Mouse (Mus musculus) skeletal muscle tissue, postnatal 0 days (tissue): Measurements from ENCODE around the gene Armt1. TPM values are rescaled to one million over a fixed set of nuclear protein-coding genes. Genes with fewer than 3 reads are reported as not detected.

Experiments
- polyA plus RNA-seq: library from polyadenylated mRNA; unstranded; fragments of >200 nt; fragmentation: Nextera tagmentation; extraction: Ambion mirVana; gene quantifications from 2 replicates; pipeline ENCODE4 v1.2.1, GENCODE M21; 2015

Armt1 gene
- polyA plus RNA-seq, result 7.5 and 9.1 TPM in 2 replicates

DNA sequence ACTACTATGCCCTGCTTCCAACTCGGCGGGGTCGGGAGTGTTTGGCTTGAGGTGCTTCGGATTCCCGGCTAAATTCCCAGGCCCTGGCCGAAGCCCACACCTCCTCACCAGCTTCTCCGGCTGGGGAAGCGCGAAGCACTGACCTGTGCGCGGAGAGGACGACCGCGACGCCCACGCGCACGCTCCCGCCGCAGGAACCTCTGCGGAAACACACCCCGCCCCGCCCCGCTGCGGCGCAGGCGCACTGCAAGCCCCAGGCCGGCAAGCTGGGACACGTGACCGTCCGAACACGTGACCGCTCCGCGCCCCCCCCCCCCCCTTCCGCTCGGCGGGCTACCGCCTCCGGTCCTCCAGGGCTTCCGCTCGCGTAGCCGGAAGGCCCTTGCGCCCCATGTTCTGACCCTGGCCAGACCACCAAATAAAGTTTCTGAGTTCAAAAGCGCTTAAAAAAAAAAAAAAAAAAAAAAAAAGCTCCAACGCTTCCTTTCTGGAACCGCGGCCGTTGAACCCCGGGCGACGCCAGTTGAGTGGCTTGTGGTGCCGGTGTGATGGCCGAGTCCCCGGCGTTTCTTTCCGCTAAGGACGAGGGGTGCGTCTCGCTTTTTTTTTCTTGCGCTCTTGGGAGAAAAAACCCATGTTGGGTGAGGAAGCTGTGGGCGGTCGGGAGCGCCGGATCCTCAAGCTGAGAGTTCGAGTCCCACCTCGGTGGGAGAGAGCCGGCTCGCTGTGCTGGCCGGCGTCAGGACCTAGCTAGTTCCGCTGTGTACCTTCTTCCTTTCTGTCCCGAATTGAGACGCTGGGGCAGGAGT, at the start of gene Armt1, which contains the start of gene Rmnd1:
Armt1 (plus strand) TSS at position 345 of the 809 bp plus-strand sequence.
Rmnd1 (minus strand) TSS at position 266 of the 809 bp plus-strand sequence.

DNA sequence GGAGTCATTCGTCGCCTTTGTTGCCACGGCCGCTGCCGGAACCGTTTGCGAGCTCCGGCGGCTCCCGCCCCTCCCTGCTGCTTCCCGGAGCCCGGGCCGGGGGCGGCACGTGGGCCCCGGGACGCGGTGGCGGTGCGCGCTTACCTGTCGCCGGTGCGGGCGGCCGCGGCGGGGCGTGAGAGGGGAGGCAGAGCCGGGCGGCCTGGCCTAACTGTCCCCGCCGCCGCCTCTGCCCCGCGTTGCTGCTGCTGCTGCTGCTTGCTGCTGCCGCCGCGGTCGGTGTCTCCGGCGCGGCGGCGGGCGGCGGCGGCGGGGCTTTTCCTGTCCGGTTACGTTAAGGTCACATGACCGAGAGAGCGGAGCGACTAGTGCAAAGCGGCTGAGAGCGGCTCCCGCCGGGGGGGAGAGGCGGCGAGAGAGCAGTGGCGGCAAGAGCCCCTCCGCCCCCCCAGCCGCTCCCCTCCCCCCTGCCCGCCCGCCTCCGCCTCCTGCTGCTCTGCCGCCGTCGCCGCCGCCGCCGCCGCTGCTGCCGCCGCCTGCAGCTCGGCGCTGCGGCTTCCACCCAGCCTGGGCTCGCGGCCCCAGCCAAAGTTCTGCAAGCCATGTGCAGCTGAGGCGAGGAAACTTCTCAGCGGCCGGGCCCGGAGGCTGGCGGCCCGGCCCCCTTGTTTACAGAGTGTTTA, 44.4 kb upstream of the Armt1 start, which contains the start of gene Zbtb2:
Zbtb2 (minus strand) TSS at position 408 of the 683 bp plus-strand sequence.

DNA sequence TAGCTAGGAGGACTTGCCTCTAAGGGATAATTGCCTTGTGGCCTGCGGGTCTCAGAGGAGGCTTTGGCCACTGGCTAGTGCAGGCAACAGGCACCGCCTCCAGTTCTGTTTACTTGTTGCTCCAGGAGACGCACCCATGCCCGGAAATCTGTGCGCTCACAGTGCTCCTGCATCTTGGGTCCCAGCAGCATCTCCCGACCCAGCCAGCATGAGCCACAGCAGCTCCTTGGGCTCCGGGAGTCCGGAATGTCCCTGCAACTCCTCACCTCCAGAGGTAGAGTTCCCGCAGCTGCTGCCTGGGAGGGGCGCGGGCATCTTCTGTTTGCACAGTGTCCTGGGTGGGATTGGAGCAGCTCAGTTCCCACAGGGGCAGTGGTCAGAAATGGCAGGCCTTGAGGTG, 50.1 kb downstream of the Armt1 start, which contains the start of gene Ccdc170:
Ccdc170 (plus strand) TSS at position 148 of the 400 bp plus-strand sequence.

Other genes with a start within 250 kb of the Armt1 start
- gene Akap12, start 166.1 kb upstream of the Armt1 start, polyA plus RNA-seq, result 29.1 and 34.0 TPM in 2 replicates
- 4.8 and 5.8 TPM in 2 replicates for gene Zbtb2, start 44.4 kb upstream of the Armt1 start, polyA plus RNA-seq
- 45.3 and 46.2 TPM in 2 replicates for gene Rmnd1, start 79 bp upstream of the Armt1 start, polyA plus RNA-seq
- not detected in 2 replicates for gene Ccdc170, start 50.0 kb downstream of the Armt1 start, polyA plus RNA-seq
- gene Esr1, start 179.1 kb downstream of the Armt1 start, polyA plus RNA-seq, result 1.4 and 2.6 TPM in 2 replicates